Mouse (Mus musculus): Measurements from ENCODE around the gene Sptbn4.
"Not testable (repeated sequence)": the region's sequence is repeated elsewhere in the genome, so short reads cannot be mapped to it uniquely, and the experiment has no call there.

The Sptbn4 gene

GRCm38 (mm10) chr7:27447419-27448286 is at the start of gene Sptbn4, which contains the start of gene Blvrb:
Gene Sptbn4 (minus strand): TSS chr7:27447686.
Gene Blvrb (plus strand): TSS chr7:27447978.
- peak; percentile 99 for DNase-seq

- DNase-seq, result not testable (repeated sequence)
These were observed 47.3 kb upstream of the Sptbn4 start for GRCm38 (mm10) chr7:27494659-27495367.

GRCm38 (mm10) chr7:27493450-27493849 is 46.0 kb upstream of the Sptbn4 start:
- peak; percentile 13 for DNase-seq

- DNase-seq, result peak; percentile 9
These were observed 45.5 kb upstream of the Sptbn4 start for GRCm38 (mm10) chr7:27493022-27493421.

- peak; percentile 63 for DNase-seq
These were observed 44.4 kb upstream of the Sptbn4 start for GRCm38 (mm10) chr7:27491856-27492255.

GRCm38 (mm10) chr7:27490543-27491329 is 43.2 kb upstream of the Sptbn4 start:
- peak; percentile 97 for DNase-seq

GRCm38 (mm10) chr7:27490227-27490542 is 42.7 kb upstream of the Sptbn4 start:
- no peak for DNase-seq

- no peak for DNase-seq
These were observed 41.9 kb upstream of the Sptbn4 start for GRCm38 (mm10) chr7:27489270-27489869.

GRCm38 (mm10) chr7:27487740-27488268 is 40.3 kb upstream of the Sptbn4 start:
- peak; percentile 89 for DNase-seq

- peak; percentile 100 for DNase-seq
These were observed 39.5 kb upstream of the Sptbn4 start, which contains the start of gene Sertad1 for GRCm38 (mm10) chr7:27486770-27487697. Gene Sertad1 (plus strand): TSS chr7:27486910.

- DNase-seq, result peak; percentile 57
These were observed 38.8 kb upstream of the Sptbn4 start for GRCm38 (mm10) chr7:27486102-27486769.

- no peak for DNase-seq
These were observed 36.4 kb upstream of the Sptbn4 start for GRCm38 (mm10) chr7:27483860-27484259.

- peak; percentile 95 for DNase-seq
These were observed 34.1 kb upstream of the Sptbn4 start for GRCm38 (mm10) chr7:27481627-27481969.

- no peak for DNase-seq
These were observed 33.6 kb upstream of the Sptbn4 start for GRCm38 (mm10) chr7:27480927-27481626.

GRCm38 (mm10) chr7:27480506-27480905 is 33.0 kb upstream of the Sptbn4 start:
- DNase-seq, result no peak

GRCm38 (mm10) chr7:27479750-27480149 is 32.3 kb upstream of the Sptbn4 start:
- DNase-seq, result no peak

GRCm38 (mm10) chr7:27478561-27478960 is 31.1 kb upstream of the Sptbn4 start:
- DNase-seq, result no peak

- DNase-seq, result peak; percentile 62
These were observed 28.7 kb upstream of the Sptbn4 start for GRCm38 (mm10) chr7:27476098-27476635.

GRCm38 (mm10) chr7:27475596-27475995 is 28.1 kb upstream of the Sptbn4 start:
- no peak for DNase-seq

- peak; percentile 100 for DNase-seq
These were observed 27.0 kb upstream of the Sptbn4 start for GRCm38 (mm10) chr7:27474490-27474954.
